Mouse (Mus musculus) hindbrain, embryonic 12.5 days (tissue): ENCODE measurements at regions not wholly inside any gene's neighbourhood (a gene's known extent, or its start where the extent isn't known, plus 50 kb on each side); places are given as distances from the start of the nearest gene placed in this dataset.
A peak's percentile ranks its signal among the peaks of the same experiment; 100 is the strongest.

Source experiments
- ATAC-seq: fragments of 200-750 bp; cut with Nextera tagmentation; 2 replicates; pipeline ENCODE4 v1.8.0; 2017; ENCODE audit warnings: moderate TSS enrichment; ENCODE audit not compliant: low FRiP score
- H3K27ac ChIP-seq: fragments of 300-500 bp; sonication (generic); 2 replicates; pipeline ENCODE4 v1.5.1; 2016; ENCODE audit warnings: mild to moderate bottlenecking
- H3K27me3 ChIP-seq: fragments of 300-500 bp; sonication (generic); 2 replicates; pipeline ENCODE4 v1.6.1; 2016; ENCODE audit warnings: mild to moderate bottlenecking
- H3K36me3 ChIP-seq: fragments of 300-500 bp; sonication (generic); 2 replicates; pipeline ENCODE4 v1.6.1; 2016; ENCODE audit warnings: mild to moderate bottlenecking
- H3K4me1 ChIP-seq: fragments of 300-500 bp; sonication (generic); 2 replicates; pipeline ENCODE4 v1.6.1; 2016
- H3K4me2 ChIP-seq: fragments of 300-500 bp; sonication (generic); replicated peaks from 2 replicates; pipeline ENCODE4 v1.6.1; 2016; ENCODE audit warnings: mild to moderate bottlenecking
- H3K4me3 ChIP-seq: fragments of 300-500 bp; sonication (generic); 2 replicates; pipeline ENCODE4 v1.5.1; 2016; ENCODE audit warnings: mild to moderate bottlenecking
- H3K9ac ChIP-seq: fragments of 300-500 bp; sonication (generic); 2 replicates; pipeline ENCODE4 v1.6.1; 2016; ENCODE audit warnings: mild to moderate bottlenecking, moderate library complexity
- H3K9me3 ChIP-seq: fragments of 300-500 bp; sonication (generic); replicated peaks from 2 replicates; pipeline ENCODE4 v1.6.1; 2016; ENCODE audit warnings: mild to moderate bottlenecking
- whole genome bisulfite sequencing: fragments of 180-500 bp; shearing (Covaris S2); methylation state at CpG from one replicate; pipeline ENCODE4 v1.1.7; 2016; 5-methylcytosine and 5-hydroxymethylcytosine counted together

GRCm38 (mm10) chr15:40439827-40440226 is 305.7 kb downstream of the 9330182O14Rik start:
- 94% methylated on average over 1 of the region's 1 CpGs for WGBS
- no peak overlapping the region for H3K4me3 ChIP-seq
- no peaks in the 10 kb centered on the region for H3K27me3 ChIP-seq
- no peak overlapping the region for H3K4me2 ChIP-seq
- H3K9ac ChIP-seq: no peak overlapping the region
- H3K4me1 ChIP-seq: no peaks in the 10 kb centered on the region
- no peak overlapping the region for H3K27ac ChIP-seq
- no peaks in the 10 kb centered on the region for H3K9me3 ChIP-seq
- H3K36me3 ChIP-seq: no peaks in the 10 kb centered on the region
- no peak for ATAC-seq

- ATAC-seq: no peak
- WGBS: 75% methylated on average over 1 of the region's 1 CpGs
- H3K9ac ChIP-seq: no peak overlapping the region
- H3K36me3 ChIP-seq: no peaks in the 10 kb centered on the region
- no peak overlapping the region for H3K4me2 ChIP-seq
- H3K4me3 ChIP-seq: no peak overlapping the region
- H3K4me1 ChIP-seq: no peaks in the 10 kb centered on the region
- H3K9me3 ChIP-seq: no peaks in the 10 kb centered on the region
- no peaks in the 10 kb centered on the region for H3K27me3 ChIP-seq
- no peak overlapping the region for H3K27ac ChIP-seq
Observed at GRCm38 (mm10) chr15:40448623-40449022, 314.5 kb downstream of the 9330182O14Rik start.

- Histone ChIP-seq H3K4me3 (no peak overlapping the region), H3K4me2 (no peak overlapping the region), H3K27ac (no peak overlapping the region), H3K36me3 (no peaks in the 10 kb centered on the region), H3K9me3 (no peaks in the 10 kb centered on the region), H3K4me1 (no peaks in the 10 kb centered on the region), H3K9ac (no peak overlapping the region), H3K27me3 (no peaks in the 10 kb centered on the region)
- WGBS: 80% methylated on average over 2 of the region's 2 CpGs
- no peak for ATAC-seq
Observed at GRCm38 (mm10) chr15:40453235-40453634, 319.1 kb downstream of the 9330182O14Rik start.

GRCm38 (mm10) chr15:40475659-40476355 is 341.6 kb downstream of the 9330182O14Rik start:
- Histone ChIP-seq H3K27ac (peak overlapping the region; percentile 23; the same call in 1 of the 2 replicates), H3K27me3 (no peaks in the 10 kb centered on the region), H3K9me3 (no peaks in the 10 kb centered on the region), H3K4me1 (no peaks in the 10 kb centered on the region; the same call in 1 of the 2 replicates), H3K9ac (no peak overlapping the region), H3K4me2 (no peak overlapping the region), H3K36me3 (no peaks in the 10 kb centered on the region), H3K4me3 (no peak overlapping the region)
- ATAC-seq: 0 out of 2 replicates have a peak, but pooled peaks have one; percentile 26
- 73% methylated on average over 7 of the region's 7 CpGs for WGBS

- Histone ChIP-seq H3K36me3 (no peaks in the 10 kb centered on the region), H3K4me1 (no peaks in the 10 kb centered on the region; the same call in 1 of the 2 replicates), H3K27me3 (no peaks in the 10 kb centered on the region), H3K27ac (no peak overlapping the region), H3K4me3 (no peak overlapping the region), H3K9ac (no peak overlapping the region), H3K9me3 (no peaks in the 10 kb centered on the region), H3K4me2 (no peak overlapping the region)
- 76% methylated on average over 1 of the region's 1 CpGs for WGBS
- no peak for ATAC-seq
Observed at GRCm38 (mm10) chr15:40480386-40480785, 346.2 kb downstream of the 9330182O14Rik start.

- 59% methylated on average over 3 of the region's 3 CpGs for WGBS
- Histone ChIP-seq H3K4me1 (no peaks in the 10 kb centered on the region), H3K4me3 (no peak overlapping the region), H3K9ac (no peak overlapping the region), H3K9me3 (no peaks in the 10 kb centered on the region), H3K4me2 (no peak overlapping the region), H3K27me3 (no peaks in the 10 kb centered on the region), H3K36me3 (no peaks in the 10 kb centered on the region), H3K27ac (no peak overlapping the region)
- no peak for ATAC-seq
Observed at GRCm38 (mm10) chr15:40481239-40481638, 347.1 kb downstream of the 9330182O14Rik start.

GRCm38 (mm10) chr15:40485997-40486396 is 351.8 kb downstream of the 9330182O14Rik start:
- Histone ChIP-seq H3K4me1 (no peaks in the 10 kb centered on the region), H3K27ac (no peak overlapping the region), H3K27me3 (no peaks in the 10 kb centered on the region), H3K36me3 (no peaks in the 10 kb centered on the region), H3K9me3 (no peaks in the 10 kb centered on the region), H3K4me3 (no peak overlapping the region), H3K4me2 (no peak overlapping the region), H3K9ac (no peak overlapping the region)
- 0 out of 2 replicates have a peak, but pooled peaks have one; percentile 19 for ATAC-seq
- 100% methylated on average over 1 of the region's 1 CpGs for WGBS

GRCm38 (mm10) chr15:40501180-40502125 is 367.3 kb downstream of the 9330182O14Rik start:
- Histone ChIP-seq H3K27ac (no peak overlapping the region), H3K4me1 (peaks cover 4% of the 10 kb centered on the region; the same call in 1 of the 2 replicates), H3K9me3 (no peaks in the 10 kb centered on the region), H3K9ac (no peak overlapping the region), H3K27me3 (no peaks in the 10 kb centered on the region), H3K36me3 (no peaks in the 10 kb centered on the region), H3K4me3 (no peak overlapping the region), H3K4me2 (no peak overlapping the region)
- 44% methylated on average over 11 of the region's 11 CpGs for WGBS
- peak; percentile 52; the same call in 1 of the 2 replicates for ATAC-seq

- Histone ChIP-seq H3K9me3 (no peaks in the 10 kb centered on the region), H3K4me3 (no peak overlapping the region), H3K36me3 (no peaks in the 10 kb centered on the region), H3K27me3 (no peaks in the 10 kb centered on the region), H3K27ac (no peak overlapping the region), H3K4me1 (no peaks in the 10 kb centered on the region), H3K4me2 (no peak overlapping the region), H3K9ac (no peak overlapping the region)
- 84% methylated on average over 2 of the region's 2 CpGs for WGBS
- ATAC-seq: no peak
Observed at GRCm38 (mm10) chr15:40510826-40511225, 376.7 kb downstream of the 9330182O14Rik start.

- Histone ChIP-seq H3K4me3 (no peak overlapping the region), H3K36me3 (no peaks in the 10 kb centered on the region), H3K9ac (no peak overlapping the region), H3K4me2 (no peak overlapping the region), H3K4me1 (no peaks in the 10 kb centered on the region), H3K9me3 (no peaks in the 10 kb centered on the region), H3K27ac (no peak overlapping the region), H3K27me3 (no peaks in the 10 kb centered on the region)
- no peak for ATAC-seq
- 64% methylated on average over 2 of the region's 2 CpGs for WGBS
Observed at GRCm38 (mm10) chr15:40524350-40524749, 390.2 kb downstream of the 9330182O14Rik start.

- Histone ChIP-seq H3K27me3 (no peaks in the 10 kb centered on the region), H3K9me3 (no peaks in the 10 kb centered on the region), H3K36me3 (no peaks in the 10 kb centered on the region), H3K4me2 (0 out of 2 replicates have a peak overlapping the region, but pooled peaks have one; percentile 6), H3K4me1 (no peaks in the 10 kb centered on the region), H3K4me3 (no peak overlapping the region), H3K27ac (no peak overlapping the region), H3K9ac (no peak overlapping the region)
- WGBS: 55% methylated on average over 8 of the region's 8 CpGs
- ATAC-seq: peak; percentile 40; the same call in 1 of the 2 replicates
Observed at GRCm38 (mm10) chr15:40533451-40533873, 399.3 kb downstream of the 9330182O14Rik start.

GRCm38 (mm10) chr15:40561661-40562060 is 427.5 kb downstream of the 9330182O14Rik start:
- Histone ChIP-seq H3K4me2 (no peak overlapping the region), H3K4me1 (peaks cover 3% of the 10 kb centered on the region; the same call in 1 of the 2 replicates), H3K9me3 (no peaks in the 10 kb centered on the region), H3K9ac (no peak overlapping the region), H3K27me3 (no peaks in the 10 kb centered on the region), H3K4me3 (no peak overlapping the region), H3K27ac (no peak overlapping the region), H3K36me3 (no peaks in the 10 kb centered on the region)
- 92% methylated on average over 2 of the region's 2 CpGs for WGBS
- ATAC-seq: no peak
